Mouse (Mus musculus) erythroblast, embryonic 14.5 days (primary cell): ENCODE measurements at regions not wholly inside any gene's neighbourhood (a gene's known extent, or its start where the extent isn't known, plus 50 kb on each side); places are given as distances from the start of the nearest gene placed in this dataset.

Source experiments
- GATA1 ChIP-seq: IDR thresholded peaks from 2 replicates; pipeline ENCODE4 v1.6.1; 2012; ENCODE audit warnings: low read length, inconsistent platforms, mixed read lengths
- TAL1 ChIP-seq: IDR thresholded peaks from 3 replicates; pipeline ENCODE4 v1.6.1; 2012; ENCODE audit warnings: low read length, inconsistent platforms, mixed read lengths

GRCm38 (mm10) chr3:52185351-52185750, 80.5 kb upstream of the Maml3 start:
- no peak for TF ChIP-seq GATA1
- TF ChIP-seq TAL1 = no peak
